Comparison of ENCODE assay signal across 10 mouse cellular contexts in genomic region chr4:132474631-132475030, GRCm38 (mm10). TPM values are rescaled to one million over a fixed set of nuclear protein-coding genes. Genes with fewer than 3 reads are reported as not detected.
DNase-seq lines count a peak whose midpoint lies in the region; ATAC-seq and TF ChIP-seq lines count a peak whose summit lies in the region.
"Had no signal": no experiment of that assay in that cellular context is flagged by ENCODE, and none has a peak within 500 bp of the region (broad histone marks: within the 10 kb centered on the region; RNA-seq: fewer than 3 reads in every experiment).

No protein-coding gene starts in this region.

- no peaks in the 10 kb centered on the region for H3K27me3 ChIP-seq in liver, postnatal 0 days (ENCODE audit: insufficient read depth, low read length)
- no peaks in the 10 kb centered on the region for H3K27me3 ChIP-seq in midbrain, postnatal 0 days (ENCODE audit: insufficient read depth, low read length)

- 55% methylated on average over 4 of the region's 4 CpGs for WGBS in liver, postnatal 0 days (ENCODE audit: insufficient replicate concordance)
- WGBS in midbrain, postnatal 0 days: 71% methylated on average over 4 of the region's 4 CpGs

- no peak overlapping the region for H3K4me3 ChIP-seq in liver, postnatal 0 days (ENCODE audit: low read depth, low read length)
- no peak overlapping the region for H3K4me3 ChIP-seq in midbrain, postnatal 0 days (ENCODE audit: low read depth, low read length)

- H3K4me2 ChIP-seq in liver, postnatal 0 days (ENCODE audit: low read depth, low read length): no peak overlapping the region
- H3K4me2 ChIP-seq in midbrain, postnatal 0 days (ENCODE audit: low read depth, low read length, poor library complexity, severe bottlenecking): no peak overlapping the region

- H3K36me3 ChIP-seq in liver, postnatal 0 days (replicated peaks; ENCODE audit: insufficient read depth, low read length): no peaks in the 10 kb centered on the region
- H3K36me3 ChIP-seq in midbrain, postnatal 0 days (ENCODE audit: insufficient read depth, low read length): no peaks in the 10 kb centered on the region

- peaks cover 24% of the 10 kb centered on the region for H3K4me1 ChIP-seq in liver, postnatal 0 days (ENCODE audit: insufficient read depth)
- no peaks in the 10 kb centered on the region for H3K4me1 ChIP-seq in midbrain, postnatal 0 days (ENCODE audit: insufficient read depth, low read length)

- H3K9me3 ChIP-seq in liver, postnatal 0 days (ENCODE audit: low read length): no peaks in the 10 kb centered on the region
- no peaks in the 10 kb centered on the region for H3K9me3 ChIP-seq in midbrain, postnatal 0 days (ENCODE audit: low read length)

- peak; percentile 76 for TF ChIP-seq EP300 in liver, postnatal 0 days (IDR thresholded peaks at IDR 0.05; ENCODE audit: low read depth)

- H3K27ac ChIP-seq in liver, postnatal 0 days (ENCODE audit: low read depth): peak overlapping the region; percentile 92
- no peak overlapping the region for H3K27ac ChIP-seq in midbrain, postnatal 0 days (ENCODE audit: low read depth, low read length)
- H3K27ac ChIP-seq: macrophage had no signal

- TF ChIP-seq CTCF in liver, postnatal 0 days (IDR thresholded peaks at IDR 0.05; ENCODE audit: low read depth): no peak
- no peak for TF ChIP-seq CTCF in midbrain, postnatal 0 days (IDR thresholded peaks at IDR 0.05)

- peak; percentile 27 to 32 for DNase-seq in spleen, postnatal 36 days (ENCODE audit: low spot score in 2 of 2)
- DNase-seq in spleen, postnatal 4 days (ENCODE audit: low spot score in 2 of 2): no peak
- DNase-seq in liver, postnatal 0 days: peak; percentile 75
- peak; percentile 35 for DNase-seq in yolk sac, embryonic 10.5 days (ENCODE audit: low spot score)
- no peak for DNase-seq in gastrocnemius, adult 18-20 months (ENCODE audit: low spot score)
- DNase-seq in frontal cortex, adult 2 months (ENCODE audit: extremely low spot score in 1 of 2, low spot score in 1 of 2): no peak
- no peak for DNase-seq in midbrain, postnatal 0 days (ENCODE audit: low spot score)
- DNase-seq: gastrocnemius, postnatal 14 days had no signal

- peak; percentile 64 for ATAC-seq in granulocyte monocyte progenitor cell, adult 5-6 weeks (replicated peaks; ENCODE audit: poor library complexity, severe bottlenecking)
- ATAC-seq in liver, postnatal 0 days: peak; percentile 95
- ATAC-seq in midbrain, postnatal 0 days (ENCODE audit: low FRiP score): no peak

- no peak overlapping the region for H3K9ac ChIP-seq in liver, postnatal 0 days (replicated peaks)
- no peak overlapping the region for H3K9ac ChIP-seq in midbrain, postnatal 0 days (replicated peaks; ENCODE audit: low read length, poor library complexity, severe bottlenecking)

RNA-seq across cellular contexts. Expression of gene Med18, which starts 10.9 kb away (rescaled TPM):
- total RNA-seq in granulocyte monocyte progenitor cell, adult 5-6 weeks (2014; fragmentation: Nextera tagmentation): 9.2 and 16.1 TPM in 2 replicates
- 9.9 and 16.2 TPM in 2 replicates for total RNA-seq in granulocyte monocyte progenitor cell, adult 5-6 weeks (2017)
- 8.0 and 10.1 TPM in 2 replicates for polyA plus RNA-seq in liver, postnatal 0 days (2015; fragmentation: Nextera tagmentation; extraction: Ambion mirVana)
- total RNA-seq in gastrocnemius, adult 18-20 months (2021): 1 to 10 TPM; 2.6 TPM
- polyA plus RNA-seq in frontal cortex, adult 2 months (2012; rRNA removed): 6.2 and 6.7 TPM in 2 replicates
- total RNA-seq in midbrain, postnatal 0 days (2014; rRNA removed): 14.3 and 17.5 TPM in 2 replicates
- 13.0 and 13.1 TPM in 2 replicates for polyA plus RNA-seq in midbrain, postnatal 0 days (2015; fragmentation: Nextera tagmentation; extraction: Ambion mirVana)

RNA-seq across cellular contexts. Expression of gene Sesn2, which starts 35.7 kb away (rescaled TPM):
- 3.4 and 3.9 TPM in 2 replicates for total RNA-seq in granulocyte monocyte progenitor cell, adult 5-6 weeks (2014; fragmentation: Nextera tagmentation)
- total RNA-seq in granulocyte monocyte progenitor cell, adult 5-6 weeks (2017): 2.1 and 2.9 TPM in 2 replicates
- polyA plus RNA-seq in liver, postnatal 0 days (2015; fragmentation: Nextera tagmentation; extraction: Ambion mirVana): 7.3 and 8.7 TPM in 2 replicates
- total RNA-seq in gastrocnemius, adult 18-20 months (2021): 1 to 10 TPM; 2.1 to 2.5 TPM
- polyA plus RNA-seq in frontal cortex, adult 2 months (2012; rRNA removed): 9.2 and 9.7 TPM in 2 replicates
- total RNA-seq in midbrain, postnatal 0 days (2014; rRNA removed): 21.4 and 21.6 TPM in 2 replicates
- 17.7 and 18.2 TPM in 2 replicates for polyA plus RNA-seq in midbrain, postnatal 0 days (2015; fragmentation: Nextera tagmentation; extraction: Ambion mirVana)

RNA-seq across cellular contexts. Expression of gene Phactr4, which starts 52.3 kb away (rescaled TPM):
- total RNA-seq in granulocyte monocyte progenitor cell, adult 5-6 weeks (2014; fragmentation: Nextera tagmentation): 29.2 and 36.8 TPM in 2 replicates
- total RNA-seq in granulocyte monocyte progenitor cell, adult 5-6 weeks (2017): 4.2 and 8.1 TPM in 2 replicates
- 6.2 and 7.7 TPM in 2 replicates for polyA plus RNA-seq in liver, postnatal 0 days (2015; fragmentation: Nextera tagmentation; extraction: Ambion mirVana)
- 10 to 100 TPM; 12.8 to 13.7 TPM for total RNA-seq in gastrocnemius, adult 18-20 months (2021)
- 6.3 and 7.2 TPM in 2 replicates for polyA plus RNA-seq in frontal cortex, adult 2 months (2012; rRNA removed)
- total RNA-seq in midbrain, postnatal 0 days (2014; rRNA removed): 3.8 and 4.8 TPM in 2 replicates
- 4.8 and 4.9 TPM in 2 replicates for polyA plus RNA-seq in midbrain, postnatal 0 days (2015; fragmentation: Nextera tagmentation; extraction: Ambion mirVana)

RNA-seq across cellular contexts. Expression of gene Atpif1, which starts 58.8 kb away (rescaled TPM):
- 781 and 857 TPM in 2 replicates for total RNA-seq in granulocyte monocyte progenitor cell, adult 5-6 weeks (2014; fragmentation: Nextera tagmentation)
- total RNA-seq in granulocyte monocyte progenitor cell, adult 5-6 weeks (2017): 1,252 and 1,475 TPM in 2 replicates
- 935 and 945 TPM in 2 replicates for polyA plus RNA-seq in liver, postnatal 0 days (2015; fragmentation: Nextera tagmentation; extraction: Ambion mirVana)
- 10 to 100 TPM; 55.5 to 59.0 TPM for total RNA-seq in gastrocnemius, adult 18-20 months (2021)
- polyA plus RNA-seq in frontal cortex, adult 2 months (2012; rRNA removed): 869 and 938 TPM in 2 replicates
- 800 and 923 TPM in 2 replicates for total RNA-seq in midbrain, postnatal 0 days (2014; rRNA removed)
- 1,645 and 1,681 TPM in 2 replicates for polyA plus RNA-seq in midbrain, postnatal 0 days (2015; fragmentation: Nextera tagmentation; extraction: Ambion mirVana)

Comparison
In these comparisons a context has a peak if more than half of its experiments do, and no peak if none do; other contexts are left out.
1. DNase-seq: peak in spleen, postnatal 36 days (2 of 2), liver, postnatal 0 days (single experiment) and yolk sac, embryonic 10.5 days (single experiment); none in spleen, postnatal 4 days (0 of 2), gastrocnemius, adult 18-20 months (single experiment), frontal cortex, adult 2 months (0 of 2) and midbrain, postnatal 0 days (single experiment).